Mouse (Mus musculus): ENCODE measurements around the gene Tor1aip2. TPM values are rescaled to one million over a fixed set of nuclear protein-coding genes. Genes with fewer than 3 reads are reported as not detected.

Gene Tor1aip2
- total RNA-seq, 2 experiments from 2014 or later, result 47.8 to 48.3 TPM

GRCm38 (mm10) chr1:156103763-156104162 is 68.6 kb downstream of the Tor1aip2 start:
- DNase-seq, result no peak
- intact Hi-C loops (cut with DNase I), result no loop called here

- intact Hi-C loops (cut with DNase I), result no loop called here
- no peak for DNase-seq
Observed at GRCm38 (mm10) chr1:156105381-156105780, 70.2 kb downstream of the Tor1aip2 start.

GRCm38 (mm10) chr1:156107424-156107823 is 72.2 kb downstream of the Tor1aip2 start:
- no peak for DNase-seq
- intact Hi-C loops (cut with DNase I), result no loop called here

GRCm38 (mm10) chr1:156108400-156108799 is 73.2 kb downstream of the Tor1aip2 start:
- intact Hi-C loops (cut with DNase I), result no loop called here
- no peak for DNase-seq

GRCm38 (mm10) chr1:156111090-156111489 is 75.9 kb downstream of the Tor1aip2 start:
- intact Hi-C loops (cut with DNase I), result no loop called here

GRCm38 (mm10) chr1:156111728-156112127 is 76.5 kb downstream of the Tor1aip2 start:
- DNase-seq, result no peak
- intact Hi-C loops (cut with DNase I), result no loop called here

More at GRCm38 (mm10) chr1:156111090-156111489, 75.9 kb downstream of the Tor1aip2 start:
- DNase-seq, result no peak

GRCm38 (mm10) chr1:156112142-156112541 is 76.9 kb downstream of the Tor1aip2 start:
- intact Hi-C loops (cut with DNase I), result no loop called here
- no peak for DNase-seq

- intact Hi-C loops (cut with DNase I), result no loop called here
- DNase-seq, result no peak
Observed at GRCm38 (mm10) chr1:156113884-156114499, 78.8 kb downstream of the Tor1aip2 start.

GRCm38 (mm10) chr1:156116770-156117169 is 81.6 kb downstream of the Tor1aip2 start:
- intact Hi-C loops (cut with DNase I), result no loop called here
- no peak for DNase-seq

Other genes starting within 250 kb of the Tor1aip2 start
- gene Qsox1, start 222.5 kb upstream of the Tor1aip2 start, total RNA-seq (2021), result 10 to 100 TPM; 23.0 to 23.7 TPM
- 10 to 100 TPM; 34.3 to 35.2 TPM for gene Cep350, start 62.1 kb upstream of the Tor1aip2 start, total RNA-seq (2021)
- gene Tor1aip1, start 1.1 kb downstream of the Tor1aip2 start, total RNA-seq (2021), result 100 to 1,000 TPM in 1 of 2 experiments, 10 to 100 TPM in 1; 88.8 to 105 TPM
- gene Fam163a, start 169.6 kb downstream of the Tor1aip2 start, total RNA-seq (2021), result not detected

All from gastrocnemius, postnatal 36 days (tissue).